In the genomic region with DNA sequence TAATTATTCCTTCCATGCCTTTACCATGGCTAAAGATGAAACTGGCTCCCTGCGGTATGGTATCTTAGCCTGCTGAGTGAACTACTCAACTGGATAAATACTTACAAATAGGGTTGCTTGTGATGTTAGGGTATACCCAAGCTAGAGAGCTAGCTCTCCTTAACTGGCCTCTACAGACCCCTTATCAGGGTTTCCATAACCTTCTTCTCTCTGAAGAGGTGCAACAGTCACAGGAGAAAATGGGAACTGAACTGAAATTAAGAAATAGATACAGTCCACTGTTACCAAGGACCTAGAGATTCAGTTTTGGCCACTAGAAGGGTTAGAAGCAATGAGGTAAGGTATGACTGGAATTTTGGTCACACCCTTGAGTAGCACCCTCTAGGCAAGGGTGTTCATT, we compare ENCODE assay signal across 23 mouse cellular contexts. TPM values are rescaled to one million over a fixed set of nuclear protein-coding genes. Genes with fewer than 3 reads are reported as not detected.
DNase-seq lines count a peak whose midpoint lies in the region; ATAC-seq and TF ChIP-seq lines count a peak whose summit lies in the region.
"Had no signal": no experiment of that assay in that cellular context is flagged by ENCODE, and none has a peak within 500 bp of the region (broad histone marks: within the 10 kb centered on the region; RNA-seq: fewer than 3 reads in every experiment).

No protein-coding gene starts in this region.

- WGBS in liver, embryonic 11.5 days, result 71% methylated on average over 1 of the region's 1 CpGs
- 30% methylated on average over 1 of the region's 1 CpGs for WGBS in liver, embryonic 13.5 days (ENCODE audit: insufficient replicate concordance)
- 44% methylated on average over 1 of the region's 1 CpGs for WGBS in liver, postnatal 0 days (ENCODE audit: insufficient replicate concordance)

- no peak for DNase-seq in liver, embryonic 11.5 days (ENCODE audit: low spot score)
- DNase-seq in liver (no peak), MEL-GATA-1-ER (ENCODE audit: extremely low read depth, low read depth) (peak; percentile 76)
- no peak for DNase-seq in liver, embryonic 13.5 days
- no peak for DNase-seq in liver, postnatal 0 days
- DNase-seq in kidney, adult 9 months, result no peak
- DNase-seq in kidney, postnatal 14 days, result no peak
- no peak for DNase-seq in layer of hippocampus, adult 9-11 months
- DNase-seq: adrenal gland, adult 2 months; adrenal gland, postnatal 25 days; B cell, adult 2 months; cerebellum, adult 18-20 months; cerebellum, adult 9-11 months; cerebellum, postnatal 36 days; gastrocnemius, postnatal 14 days; heart, postnatal 10 days; heart, postnatal 4 days had no signal

- peak; percentile 72 for ATAC-seq in liver, embryonic 11.5 days (replicated peaks; ENCODE audit: low FRiP score)
- peak; percentile 67 for ATAC-seq in liver, embryonic 13.5 days (ENCODE audit: low read depth)
- no peak for ATAC-seq in liver, postnatal 0 days
- ATAC-seq: CD4-positive, CD25-positive, alpha-beta regulatory T cell, adult 4 months; forebrain, embryonic 16.5 days; hindbrain, embryonic 16.5 days had no signal

- H3K4me3 ChIP-seq in liver, embryonic 11.5 days (ENCODE audit: low read depth, low read length), result no peak overlapping the region
- no peak overlapping the region; the same call in 1 of the 2 replicates for H3K4me3 ChIP-seq in liver, embryonic 13.5 days (replicated peaks)
- H3K4me3 ChIP-seq in liver, postnatal 0 days (ENCODE audit: low read depth, low read length), result no peak overlapping the region
- H3K4me3 ChIP-seq: embryonic facial prominence, embryonic 13.5 days; forebrain, embryonic 12.5 days; hindbrain, embryonic 12.5 days had no signal

- no peak for TF ChIP-seq EP300 in liver, postnatal 0 days (IDR thresholded peaks at IDR 0.05; ENCODE audit: low read depth)

- no peak for TF ChIP-seq CTCF in liver, postnatal 0 days (IDR thresholded peaks at IDR 0.05; ENCODE audit: low read depth)

- no peaks in the 10 kb centered on the region for H3K9me3 ChIP-seq in liver, embryonic 11.5 days (ENCODE audit: control insufficient read depth, low read length)
- H3K9me3 ChIP-seq in liver, embryonic 13.5 days (replicated peaks), result no peaks in the 10 kb centered on the region
- H3K9me3 ChIP-seq in liver, postnatal 0 days (ENCODE audit: low read length), result no peaks in the 10 kb centered on the region
- H3K9me3 ChIP-seq: embryonic facial prominence, embryonic 13.5 days; forebrain, embryonic 12.5 days; hindbrain, embryonic 12.5 days had no signal

- no peak overlapping the region for H3K9ac ChIP-seq in liver, embryonic 11.5 days (ENCODE audit: low read depth, low read length)
- H3K9ac ChIP-seq in liver, embryonic 13.5 days, result no peak overlapping the region
- no peak overlapping the region for H3K9ac ChIP-seq in liver, postnatal 0 days (replicated peaks)
- H3K9ac ChIP-seq: embryonic facial prominence, embryonic 13.5 days; forebrain, embryonic 12.5 days; hindbrain, embryonic 12.5 days had no signal

- no peak overlapping the region for H3K27ac ChIP-seq in liver, embryonic 11.5 days (ENCODE audit: low read depth, low read length)
- peak overlapping the region; percentile 9; the same call in 1 of the 2 replicates for H3K27ac ChIP-seq in liver, embryonic 13.5 days
- H3K27ac ChIP-seq in liver, postnatal 0 days (ENCODE audit: low read depth), result no peak overlapping the region
- H3K27ac ChIP-seq: embryonic facial prominence, embryonic 13.5 days; forebrain, embryonic 12.5 days; hindbrain, embryonic 12.5 days had no signal

- peak overlapping the region; percentile 49 for H3K4me2 ChIP-seq in liver, embryonic 11.5 days
- peak overlapping the region; percentile 56 for H3K4me2 ChIP-seq in liver, embryonic 13.5 days
- H3K4me2 ChIP-seq in liver, postnatal 0 days (ENCODE audit: low read depth, low read length), result 0 out of 2 replicates have a peak overlapping the region, but pooled peaks have one; percentile 16
- H3K4me2 ChIP-seq: embryonic facial prominence, embryonic 13.5 days; forebrain, embryonic 12.5 days; hindbrain, embryonic 12.5 days had no signal

- H3K36me3 ChIP-seq in liver, embryonic 11.5 days (ENCODE audit: control insufficient read depth, insufficient read depth, low read length), result no peaks in the 10 kb centered on the region
- H3K36me3 ChIP-seq in liver, embryonic 13.5 days, result no peaks in the 10 kb centered on the region
- H3K36me3 ChIP-seq in liver, postnatal 0 days (replicated peaks; ENCODE audit: insufficient read depth, low read length), result no peaks in the 10 kb centered on the region
- H3K36me3 ChIP-seq: embryonic facial prominence, embryonic 13.5 days; forebrain, embryonic 12.5 days; hindbrain, embryonic 12.5 days had no signal

- peaks cover 17% of the 10 kb centered on the region for H3K4me1 ChIP-seq in liver, embryonic 11.5 days (replicated peaks; ENCODE audit: control insufficient read depth, insufficient read depth, low read length)
- H3K4me1 ChIP-seq in liver, embryonic 13.5 days (replicated peaks), result peaks cover 41% of the 10 kb centered on the region
- H3K4me1 ChIP-seq in liver, postnatal 0 days (ENCODE audit: insufficient read depth), result peaks cover 9% of the 10 kb centered on the region

- H3K27me3 ChIP-seq in liver, embryonic 11.5 days (replicated peaks; ENCODE audit: control insufficient read depth, insufficient read depth, low read length), result no peaks in the 10 kb centered on the region
- no peaks in the 10 kb centered on the region for H3K27me3 ChIP-seq in liver, embryonic 13.5 days
- H3K27me3 ChIP-seq in liver, postnatal 0 days (ENCODE audit: insufficient read depth, low read length), result no peaks in the 10 kb centered on the region
- H3K27me3 ChIP-seq: embryonic facial prominence, embryonic 13.5 days; forebrain, embryonic 12.5 days; hindbrain, embryonic 12.5 days had no signal

RNA-seq across cellular contexts. Expression of gene Nufip1, which starts 34.6 kb away (rescaled TPM):
- polyA plus RNA-seq in liver, embryonic 11.5 days (2014; fragmentation: Nextera tagmentation; extraction: Ambion mirVana), result 17.3 and 18.5 TPM in 2 replicates
- polyA plus RNA-seq in liver, embryonic 13.5 days (2015; fragmentation: Nextera tagmentation; extraction: Ambion mirVana), result 8.8 and 10.1 TPM in 2 replicates
- 4.7 and 5.1 TPM in 2 replicates for polyA plus RNA-seq in liver, postnatal 0 days (2015; fragmentation: Nextera tagmentation; extraction: Ambion mirVana)

RNA-seq across cellular contexts. Expression of gene Gpalpp1, which starts 34.7 kb away (rescaled TPM):
- polyA plus RNA-seq in liver, embryonic 11.5 days (2014; fragmentation: Nextera tagmentation; extraction: Ambion mirVana), result 15.7 and 16.3 TPM in 2 replicates
- 5.6 and 7.7 TPM in 2 replicates for polyA plus RNA-seq in liver, embryonic 13.5 days (2015; fragmentation: Nextera tagmentation; extraction: Ambion mirVana)
- polyA plus RNA-seq in liver, postnatal 0 days (2015; fragmentation: Nextera tagmentation; extraction: Ambion mirVana), result 2.6 and 3.2 TPM in 2 replicates
